Mouse (Mus musculus): ENCODE data around the gene Ddx41.

- TF ChIP-seq CTCF (IDR thresholded peaks at IDR 0.05; ENCODE audit: extremely low read depth, insufficient read length, insufficient replicate concordance, low read depth, low read length) (no peak), POLR2A (IDR thresholded peaks at IDR 0.05; ENCODE audit: low read depth, low read length) (no peak)
Measured at GRCm38 (mm10) chr13:55496661-55497060, 39.8 kb downstream of the Ddx41 start.
